Mouse (Mus musculus) retina, postnatal 7 days (tissue): ENCODE data around the gene Fzd4.

Experiments used
- DNase-seq: peaks from one replicate; pipeline ENCODE4 v3.0.0-alpha.2; 2012; ENCODE audit warnings: low read depth, low spot score

The Fzd4 gene

DNA sequence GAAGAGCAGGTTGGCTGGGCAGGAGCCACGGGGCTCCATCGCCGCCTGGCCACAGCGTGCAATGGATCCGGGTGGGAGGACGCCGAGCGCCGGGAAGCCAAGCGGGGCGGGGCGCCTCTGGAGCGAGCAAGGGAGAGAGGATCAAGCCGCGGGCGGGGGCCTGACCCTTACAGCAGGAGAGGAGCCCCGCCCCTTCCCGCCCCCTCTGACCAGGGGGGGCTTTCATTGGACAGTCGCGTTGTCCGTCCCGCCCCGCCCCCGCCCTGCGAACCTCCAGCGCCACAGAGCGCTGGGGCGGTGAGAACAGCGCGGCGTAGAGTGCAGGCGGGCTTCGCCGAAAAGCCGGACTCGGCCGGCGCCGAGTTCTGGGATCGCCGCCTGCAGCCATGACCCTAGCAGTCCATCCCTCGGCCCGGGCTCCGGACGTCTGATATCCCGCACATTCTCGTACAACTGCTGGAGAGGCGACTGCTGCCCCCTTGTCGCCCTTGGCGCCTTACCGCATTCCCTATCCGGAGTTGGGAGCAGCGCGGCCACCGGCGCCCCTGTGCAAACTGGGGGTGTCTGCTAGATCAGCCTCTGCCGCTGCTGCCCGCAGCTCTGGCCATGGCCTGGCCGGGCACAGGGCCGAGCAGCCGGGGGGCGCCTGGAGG lies at the start of gene Fzd4, which contains the start of gene Tmem135:
Gene Fzd4, plus strand, starts transcription at position 275 of the 653 bp plus-strand sequence.
Gene Tmem135, minus strand, starts transcription at position 142 of the 653 bp plus-strand sequence.
- DNase-seq, result peak; percentile 94

DNA sequence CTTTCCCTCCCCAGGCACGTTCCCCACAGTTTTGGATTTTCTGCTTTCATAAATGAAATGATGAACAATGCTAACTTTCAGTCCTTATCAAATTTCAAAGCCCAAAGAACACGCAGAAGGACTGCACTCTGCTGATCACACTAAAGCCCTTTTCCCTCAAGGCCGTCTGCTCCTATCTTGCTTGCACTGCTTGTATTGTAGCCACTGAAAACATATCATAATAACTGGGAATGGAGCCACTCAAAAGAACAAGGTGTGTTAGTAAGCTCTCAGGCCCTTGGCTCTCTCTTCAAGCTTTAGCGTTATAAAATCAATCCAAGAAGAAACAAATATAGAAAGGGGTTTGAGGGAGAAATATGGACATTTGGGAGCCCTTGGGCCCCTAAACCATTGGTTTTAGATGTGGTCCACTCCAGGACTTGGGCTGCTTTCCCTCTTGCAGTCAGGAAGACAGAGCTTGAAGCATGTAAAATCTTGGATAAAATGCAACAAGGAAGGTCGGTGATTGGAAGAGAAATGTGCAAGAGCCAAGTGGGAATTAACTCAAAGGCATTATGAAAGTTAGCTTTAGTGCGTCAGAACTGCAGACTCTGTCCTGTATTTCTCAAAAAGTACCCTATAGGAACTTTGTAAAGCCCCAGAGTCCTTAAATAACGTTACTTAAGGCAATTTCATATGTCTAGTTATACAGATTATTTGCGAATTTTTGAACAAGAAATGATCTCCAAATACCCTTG lies 48.5 kb upstream of the Fzd4 start:
- DNase-seq, result no peak

DNA sequence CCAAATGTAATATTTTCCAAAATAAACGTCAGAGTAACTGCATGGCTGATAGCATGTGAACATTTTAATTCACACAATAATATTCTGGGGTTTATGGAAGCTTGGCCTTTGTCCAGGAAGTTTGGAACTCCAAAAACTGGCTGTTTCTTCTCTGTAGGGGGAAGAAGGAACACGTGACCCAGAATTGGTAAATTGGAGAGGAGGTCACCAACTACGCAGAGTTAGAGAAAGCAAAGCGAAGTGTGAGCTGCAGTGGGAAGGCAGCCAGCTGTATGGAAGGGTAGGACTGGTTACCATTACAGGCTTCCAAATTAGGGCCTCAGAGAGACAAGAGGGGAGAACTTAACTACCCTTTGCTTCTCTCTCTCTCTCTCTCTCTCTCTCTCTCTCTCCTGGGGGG lies 47.8 kb upstream of the Fzd4 start:
- DNase-seq, result no peak

DNA sequence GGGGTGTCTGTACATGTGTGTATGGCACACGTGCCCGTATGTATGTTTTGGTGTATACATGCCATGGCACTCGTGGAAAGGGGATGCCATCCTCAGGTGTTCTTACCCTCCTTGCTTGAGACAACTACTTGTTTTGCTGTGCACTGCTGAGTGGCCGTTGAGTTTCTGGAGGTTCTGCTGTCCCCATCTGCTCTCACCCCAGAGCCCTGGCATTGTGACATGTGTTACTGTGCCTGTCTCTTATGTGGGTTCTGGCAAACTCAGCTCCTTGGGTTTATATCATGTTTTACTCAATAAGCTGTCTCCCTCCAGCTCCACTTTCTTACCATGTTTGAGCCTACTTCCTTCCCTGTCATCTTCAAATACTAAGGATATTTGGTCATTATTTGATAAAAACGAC lies 40.2 kb upstream of the Fzd4 start:
- DNase-seq, result no peak

DNA sequence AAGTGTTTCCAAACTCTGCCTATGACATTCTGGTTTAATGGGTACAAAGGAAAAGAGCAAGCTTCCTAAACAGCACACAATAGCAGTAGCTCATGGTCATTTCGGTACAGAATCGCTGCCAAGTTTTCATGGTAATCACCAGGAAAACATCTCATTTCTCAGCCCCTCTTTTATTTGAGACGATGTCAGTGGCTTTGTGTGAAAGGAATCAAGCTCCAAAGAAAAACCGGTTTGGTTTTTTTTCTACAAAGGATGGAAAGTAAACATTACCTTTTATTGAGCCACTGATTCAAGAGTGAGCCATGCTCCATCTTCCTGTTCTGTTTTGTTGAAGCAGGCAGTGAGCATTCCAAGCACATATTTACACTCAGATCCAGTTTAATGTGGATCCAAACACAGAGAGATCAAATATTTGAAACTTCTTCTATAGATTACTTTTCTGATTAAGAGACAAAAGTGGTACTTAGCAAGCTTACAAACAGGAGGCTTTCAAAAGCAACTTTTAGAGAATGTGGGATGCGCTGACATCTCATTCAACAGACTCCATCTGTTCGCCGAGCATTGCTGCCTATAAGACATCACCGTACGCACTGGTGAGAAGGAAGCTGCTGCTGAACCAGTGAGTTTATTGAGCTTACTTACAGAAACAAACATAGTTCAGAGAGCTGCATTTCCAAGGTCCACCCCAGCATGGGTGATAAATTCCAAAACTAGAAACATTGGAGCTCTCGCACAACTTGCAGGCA lies 38.8 kb upstream of the Fzd4 start:
- DNase-seq, result no peak

DNA sequence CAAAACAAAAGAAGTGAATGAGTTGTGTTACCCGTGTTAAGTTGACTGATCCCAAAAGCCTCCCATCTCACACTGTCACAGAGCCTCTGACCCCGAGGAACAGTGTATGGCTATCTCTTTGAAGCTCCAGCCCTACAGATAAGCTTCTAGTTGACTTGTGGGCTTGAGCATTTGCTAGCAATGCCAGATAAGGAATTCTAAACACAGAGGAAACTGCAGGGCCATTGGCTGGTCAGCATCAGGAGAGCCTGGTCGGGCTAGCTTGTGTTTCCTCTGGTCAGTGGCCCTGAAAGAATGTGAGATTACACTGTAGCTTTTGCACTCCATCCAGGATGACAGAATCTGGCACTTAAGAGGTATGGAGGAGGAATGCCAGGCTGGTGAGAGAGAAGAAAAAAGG lies 36.5 kb upstream of the Fzd4 start:
- DNase-seq, result no peak

DNA sequence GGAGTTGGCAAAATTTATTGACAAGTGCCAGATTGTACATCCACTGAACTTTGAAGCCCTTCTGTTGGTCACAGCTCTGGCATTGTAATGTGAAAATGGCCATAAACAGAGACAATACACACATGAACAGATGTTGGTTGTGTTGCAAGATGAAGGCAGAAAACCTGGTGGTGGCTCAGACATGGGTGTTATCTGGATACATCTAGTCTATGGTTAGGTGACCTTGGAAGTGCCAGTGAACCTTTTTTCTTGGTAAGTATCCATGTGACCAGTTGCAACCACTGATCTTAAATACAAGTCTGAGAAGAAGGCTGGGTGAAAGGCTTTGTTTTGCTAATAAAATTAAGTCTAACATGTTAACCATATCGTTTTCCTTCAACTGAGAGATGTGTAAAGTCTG lies 34.1 kb upstream of the Fzd4 start:
- no peak for DNase-seq

DNA sequence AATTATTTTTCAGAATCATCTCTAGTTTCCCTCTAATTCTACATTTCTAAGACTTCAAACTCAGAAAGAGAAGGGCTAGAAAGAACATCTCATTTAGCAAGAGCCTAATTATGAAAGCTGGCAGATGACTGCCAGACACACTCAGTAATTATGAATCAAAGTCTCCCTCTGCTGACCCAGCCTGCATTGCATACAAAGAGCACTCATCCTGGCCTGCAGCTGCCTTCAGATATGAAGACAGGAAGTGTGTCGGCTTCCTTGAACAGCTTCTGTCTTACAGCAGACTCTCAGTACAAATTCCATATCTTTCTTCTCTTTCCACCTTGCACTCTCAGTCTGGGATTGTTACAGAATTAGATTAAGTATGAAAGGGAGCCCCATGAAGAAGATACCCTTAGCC lies 33.2 kb upstream of the Fzd4 start:
- DNase-seq, result peak; percentile 8

DNA sequence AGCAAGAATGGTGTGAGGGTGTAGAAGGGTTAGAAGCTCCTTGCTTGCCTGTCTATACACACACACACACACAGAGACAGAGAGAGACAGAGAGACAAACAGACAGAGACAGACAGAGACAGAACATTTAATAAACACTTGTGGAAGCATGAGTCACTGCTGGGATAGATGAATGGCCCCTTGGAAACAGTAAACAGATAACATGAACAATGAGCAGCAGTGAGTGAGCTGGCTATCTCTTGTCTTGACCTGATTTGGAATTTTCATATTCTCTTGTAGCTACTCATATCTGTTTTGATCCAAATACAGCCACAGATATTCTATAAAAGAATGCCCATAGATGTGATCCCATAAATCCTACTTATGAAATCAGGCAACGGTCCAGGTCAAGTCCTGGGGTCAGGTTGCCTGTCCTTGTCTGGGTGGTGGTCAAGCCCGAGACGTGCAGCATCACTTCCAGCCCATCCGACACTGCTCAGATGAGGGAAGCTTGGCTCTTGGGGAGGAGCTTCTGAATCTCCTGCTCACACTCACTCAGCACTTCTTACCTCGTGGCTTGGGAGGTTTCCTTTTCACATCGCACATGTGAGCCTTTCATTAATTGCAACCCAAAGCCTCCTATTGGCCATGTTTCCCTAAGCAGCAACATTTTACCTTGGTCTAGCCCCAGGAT lies 32.4 kb upstream of the Fzd4 start:
- DNase-seq, result no peak

DNA sequence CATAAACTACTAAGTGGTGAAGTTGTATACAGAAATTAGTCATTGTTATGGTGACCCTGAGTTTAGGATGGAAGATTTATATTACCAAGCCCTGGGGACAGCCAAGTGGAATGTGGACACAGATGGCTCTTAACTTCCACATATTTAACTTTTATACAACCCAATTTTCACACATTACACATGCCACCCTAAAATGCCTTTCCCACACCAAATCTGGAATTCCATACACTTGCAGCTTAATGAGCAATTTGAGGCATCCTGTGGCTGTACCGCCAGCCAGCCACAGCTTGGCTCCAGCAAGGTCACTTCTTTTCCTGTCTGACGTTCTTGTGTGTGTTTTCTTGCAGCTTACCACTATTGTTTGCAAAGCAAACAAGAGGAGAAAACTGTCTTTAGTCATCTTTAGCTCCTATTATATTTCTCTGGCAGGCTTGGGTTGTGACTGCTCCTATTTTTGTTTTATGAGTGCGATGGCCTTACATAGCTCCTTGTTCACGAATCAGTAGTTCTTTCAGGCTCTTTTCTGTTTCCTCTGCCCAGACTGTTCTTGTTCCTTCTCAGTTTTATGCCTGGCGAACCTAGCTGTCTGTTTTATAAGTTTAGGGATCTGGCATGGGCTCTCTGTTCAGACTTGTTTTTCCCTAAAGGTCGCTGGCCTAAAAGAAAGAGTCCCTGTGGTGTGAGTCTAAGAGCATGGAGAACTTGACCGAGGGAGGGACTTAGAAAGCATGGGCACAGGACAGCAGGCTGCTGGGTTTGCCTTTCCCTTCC lies 23.0 kb upstream of the Fzd4 start:
- DNase-seq, result no peak

DNA sequence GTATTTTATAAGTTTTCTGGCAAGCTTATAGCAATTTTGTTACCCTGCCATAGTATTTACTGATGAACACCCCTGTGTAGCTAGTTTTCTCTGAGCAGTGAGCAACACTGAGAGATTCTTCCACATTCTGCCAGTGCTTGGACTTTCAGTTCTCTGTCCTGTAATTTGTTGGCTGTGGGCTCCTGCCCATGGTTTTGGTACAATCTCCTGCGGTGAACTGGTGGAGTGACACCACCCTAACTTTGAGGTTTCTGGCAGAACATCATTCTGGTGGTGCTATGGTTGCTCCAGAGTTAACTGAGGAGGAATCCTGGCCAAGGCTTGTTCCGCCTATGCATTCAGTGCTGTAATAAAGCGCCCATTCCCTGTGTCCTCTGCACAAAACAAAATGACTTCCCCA lies 21.3 kb upstream of the Fzd4 start:
- DNase-seq, result no peak

DNA sequence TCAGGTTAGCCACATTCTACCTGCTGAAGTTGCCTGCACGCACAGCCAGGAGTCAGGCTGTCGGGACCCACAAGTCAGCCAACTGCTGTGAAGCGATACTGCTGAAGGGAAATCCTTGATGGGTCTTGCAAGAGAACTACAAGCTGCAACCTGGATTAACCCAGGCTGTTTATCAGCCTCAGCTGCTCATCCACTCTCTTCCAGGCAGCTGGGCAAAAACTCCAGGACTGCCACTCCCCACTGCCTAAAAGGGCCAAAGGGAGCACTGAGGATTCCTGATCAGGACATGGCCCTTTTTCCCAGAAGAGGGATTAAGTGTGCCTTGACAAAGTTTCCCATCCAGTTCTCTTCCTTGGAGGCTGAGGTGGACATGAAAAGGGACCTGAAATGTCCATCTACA lies 15.2 kb upstream of the Fzd4 start:
- no peak for DNase-seq

DNA sequence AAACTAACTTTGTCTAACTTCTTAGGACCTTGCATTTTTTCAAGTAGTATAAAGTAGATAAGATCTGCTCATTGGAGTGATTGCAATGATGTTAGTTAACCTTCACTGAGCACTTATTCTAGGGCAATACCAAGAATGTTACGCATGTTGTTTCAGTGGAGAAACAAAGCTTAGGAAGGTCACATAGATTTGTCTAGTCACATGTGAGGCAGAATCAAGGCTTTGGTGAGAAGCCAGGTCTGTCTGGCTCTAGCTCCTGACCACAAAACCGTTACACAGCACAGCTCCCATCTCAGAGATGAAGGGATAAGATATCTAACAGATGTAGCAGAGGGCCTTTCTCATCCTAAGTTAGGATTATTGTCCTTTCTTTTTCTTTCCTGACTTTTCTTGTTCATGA lies 13.5 kb upstream of the Fzd4 start:
- no peak for DNase-seq

DNA sequence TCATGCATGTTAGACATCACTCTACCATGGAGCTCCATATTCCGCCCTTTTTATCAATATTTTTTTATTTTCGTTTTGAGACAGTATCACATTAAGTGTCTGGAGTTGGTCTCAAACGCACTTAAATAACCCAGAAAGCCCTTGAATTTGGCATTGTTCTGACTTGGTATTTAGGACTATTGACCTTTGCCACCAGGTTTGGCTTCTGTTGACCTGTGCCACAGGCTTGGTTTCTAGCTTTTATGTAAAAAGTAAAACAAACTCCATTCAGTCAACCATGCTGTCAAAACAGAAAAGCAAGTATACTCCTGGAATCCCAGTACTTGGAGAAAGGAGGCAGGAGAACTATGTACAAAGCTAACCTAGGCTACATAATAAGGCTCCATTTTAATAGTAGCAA lies 12.9 kb upstream of the Fzd4 start:
- DNase-seq, result no peak

DNA sequence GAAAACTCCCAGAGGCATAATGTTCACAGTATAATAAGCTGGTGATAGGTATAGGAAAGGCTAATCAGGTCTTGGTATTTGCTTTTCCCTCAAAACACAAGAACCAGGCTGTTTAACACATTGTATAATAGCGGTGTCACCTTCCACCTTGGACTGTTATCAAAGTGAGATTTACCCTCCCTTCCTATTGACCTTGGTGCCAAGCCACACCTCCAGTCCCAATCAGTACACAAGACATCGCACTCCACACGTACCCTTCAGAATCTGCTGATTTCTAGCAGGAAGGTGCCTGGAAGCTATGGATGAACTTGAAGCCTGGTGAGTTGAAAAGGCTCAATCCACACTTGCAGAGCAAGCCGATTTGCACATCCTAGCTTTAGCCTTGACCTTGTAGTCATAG lies 12.3 kb upstream of the Fzd4 start:
- DNase-seq, result no peak

DNA sequence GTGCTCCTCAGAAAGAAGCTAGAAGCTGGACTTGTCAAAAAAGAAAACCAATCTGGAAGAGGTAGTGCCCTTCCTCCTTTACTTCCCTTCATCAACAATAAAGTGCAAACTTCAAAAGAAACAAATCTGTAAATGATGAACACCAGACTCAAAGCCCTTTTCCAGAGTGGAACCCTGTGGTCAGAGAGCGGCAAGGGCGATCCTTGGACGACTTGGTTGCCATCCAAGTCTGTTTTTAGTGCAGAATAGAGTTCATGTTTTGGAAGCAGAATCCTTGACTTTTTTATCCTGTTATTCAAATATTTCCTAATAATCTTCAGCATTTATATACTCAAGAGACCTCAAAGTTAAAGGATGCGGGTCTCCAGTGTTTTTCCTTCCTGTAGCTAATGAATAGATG lies 11.8 kb upstream of the Fzd4 start:
- DNase-seq, result no peak

DNA sequence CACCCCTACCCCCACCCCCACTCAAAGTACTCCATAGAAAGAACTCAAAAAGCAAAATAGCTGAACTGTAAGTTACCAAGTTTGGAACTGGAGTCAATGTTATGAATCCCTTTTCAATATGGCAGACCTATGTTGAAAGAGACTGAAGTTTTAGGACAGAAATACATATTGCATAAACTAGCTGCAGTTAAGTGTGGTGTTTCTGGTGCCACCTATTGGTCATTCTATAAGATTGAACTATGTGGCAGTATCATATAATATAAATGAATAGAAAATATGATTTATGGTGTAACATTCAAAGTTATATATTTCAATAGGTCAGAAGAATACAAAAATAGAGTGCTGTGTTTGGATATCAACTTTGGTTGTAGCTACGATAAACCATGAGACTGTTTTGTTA lies 11.3 kb upstream of the Fzd4 start:
- DNase-seq, result no peak

DNA sequence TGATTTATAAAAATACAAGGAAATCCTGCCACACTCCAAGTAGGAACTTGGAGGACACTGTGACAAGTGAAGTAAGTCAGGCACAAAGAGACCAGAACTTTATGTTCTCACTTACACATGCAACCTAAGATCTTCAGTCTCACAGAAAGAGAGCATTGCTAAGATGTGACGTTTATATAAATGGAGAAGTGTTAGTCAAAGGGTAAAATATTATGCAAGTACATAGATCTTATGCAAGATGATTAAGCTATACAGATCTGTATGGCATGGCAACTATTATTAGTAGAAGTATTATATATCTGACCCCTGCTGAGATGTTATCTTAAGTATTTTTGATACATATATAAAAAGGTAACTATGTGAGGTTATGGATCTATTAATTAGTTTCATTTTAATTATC lies 8.8 kb upstream of the Fzd4 start:
- DNase-seq, result no peak

DNA sequence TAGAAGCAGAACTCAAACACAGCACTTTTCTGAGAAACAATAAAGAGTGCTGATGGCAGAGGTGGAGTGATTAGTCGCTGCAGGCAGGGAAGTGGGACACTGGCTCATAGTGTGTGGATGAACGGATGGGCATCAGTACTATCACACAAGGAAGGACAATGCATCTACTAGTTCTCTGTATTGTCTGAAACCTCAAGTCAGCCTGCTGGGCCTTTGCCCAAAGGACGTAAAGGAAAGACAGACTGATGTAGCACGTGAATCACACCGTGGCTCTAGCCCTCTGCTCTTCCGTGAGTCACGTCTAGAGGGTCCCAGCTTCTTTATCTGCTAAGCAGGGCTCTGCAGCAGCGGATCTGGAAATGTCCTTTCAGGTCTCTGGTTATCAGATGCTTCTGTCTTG lies 7.8 kb upstream of the Fzd4 start:
- no peak for DNase-seq

DNA sequence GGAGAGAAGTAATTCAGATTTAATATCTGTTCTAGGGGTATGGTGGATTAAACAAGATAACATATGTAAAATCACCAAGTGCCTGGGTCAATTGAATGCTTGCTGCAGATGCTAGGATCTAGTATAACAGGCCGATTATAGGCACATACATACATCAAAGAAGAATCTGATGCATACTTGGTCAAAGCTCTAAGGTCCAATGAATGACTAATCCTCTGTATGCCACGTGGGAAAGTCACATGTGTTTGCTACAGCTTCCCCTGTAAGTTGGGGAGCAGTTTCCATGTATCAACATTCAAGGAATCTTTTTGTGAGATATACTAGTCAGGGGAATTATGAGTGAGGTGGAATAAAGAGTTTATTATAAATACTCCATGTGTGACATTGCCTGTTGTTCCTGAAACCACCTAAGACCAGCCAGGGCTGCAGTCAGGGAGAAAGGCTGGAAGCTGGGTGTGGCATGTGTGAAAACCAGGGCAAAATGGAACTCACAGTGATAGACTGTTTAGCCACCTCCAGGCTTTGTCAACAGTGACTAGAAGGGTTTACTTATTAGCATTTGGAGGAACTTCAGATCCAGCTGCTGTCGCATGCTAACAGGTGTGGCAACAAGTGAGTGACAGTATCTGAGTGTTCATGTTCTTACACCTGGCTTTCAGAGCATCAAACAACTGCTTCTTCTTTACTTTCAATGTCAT lies 6.2 kb upstream of the Fzd4 start:
- no peak for DNase-seq

DNA sequence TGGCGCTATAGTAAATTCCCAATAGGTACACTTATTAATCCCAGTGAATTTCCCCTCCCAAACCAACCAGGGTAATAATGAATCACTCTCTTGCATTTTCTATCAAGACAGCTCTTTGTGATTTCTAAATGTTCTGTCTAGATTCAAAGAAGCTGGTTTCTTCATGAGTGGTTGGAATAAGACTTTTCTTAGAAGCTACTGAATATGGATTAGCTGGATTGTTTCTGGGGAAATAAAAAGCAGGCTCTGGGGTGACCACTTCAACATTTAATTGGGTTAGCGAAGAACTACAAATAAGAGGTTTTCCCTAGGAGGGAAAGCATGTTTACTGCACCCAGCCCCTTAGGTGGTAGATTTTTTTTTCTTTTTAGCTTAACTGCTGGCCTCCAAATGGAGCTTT lies 3.4 kb upstream of the Fzd4 start:
- DNase-seq, result no peak
